Mouse (Mus musculus): Measurements from ENCODE around the gene Tns3.

DNA sequence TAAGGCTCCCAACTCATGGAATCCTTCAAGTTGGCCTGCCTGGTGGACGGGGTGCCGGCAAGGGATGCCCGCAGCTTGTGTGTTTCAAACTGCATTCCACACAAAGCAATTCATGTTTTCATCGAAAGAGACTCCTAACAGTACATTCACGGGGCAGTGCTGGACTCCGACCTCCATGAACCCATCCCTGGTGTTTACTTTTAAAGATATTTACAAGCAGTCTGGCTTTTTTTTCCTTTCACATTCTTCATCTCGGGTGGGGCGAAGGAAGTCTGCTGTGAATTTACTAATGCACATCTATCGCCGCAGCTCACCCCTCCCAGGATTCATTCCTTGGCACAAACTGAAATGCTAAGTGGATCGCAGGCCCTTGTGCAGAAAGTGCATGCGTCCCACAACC, 191.9 kb downstream of the Tns3 start:
- TF ChIP-seq USF1 (IDR thresholded peaks at IDR 0.05; ENCODE audit: low read depth) (no peak), E2F4 (IDR thresholded peaks at IDR 0.05; ENCODE audit: insufficient read depth) (no peak), REST (IDR thresholded peaks at IDR 0.05; ENCODE audit: insufficient read depth, insufficient read length) (no peak), TCF3 (IDR thresholded peaks at IDR 0.05; ENCODE audit: insufficient read length, low read depth) (no peak), CEBPB (IDR thresholded peaks at IDR 0.05; ENCODE audit: insufficient read depth, poor library complexity, severe bottlenecking) (no peak), POLR2A (IDR thresholded peaks at IDR 0.05; ENCODE audit: insufficient read length, low read depth) (no peak), TCF12 (IDR thresholded peaks at IDR 0.05; ENCODE audit: insufficient read depth, poor library complexity, severe bottlenecking) (no peak), MYOG (IDR thresholded peaks at IDR 0.05; ENCODE audit: control insufficient read depth in 1 of 3, insufficient read depth in 1 of 3, insufficient read length in 2 of 3, low read depth in 2 of 3) (no peak), MAX (IDR thresholded peaks at IDR 0.05; ENCODE audit: low read depth) (no peak), POLR2AphosphoS2 (IDR thresholded peaks at IDR 0.05; ENCODE audit: insufficient read length, low read depth) (no peak), SRF (IDR thresholded peaks at IDR 0.05; ENCODE audit: control insufficient read depth, insufficient read length, low read depth) (no peak), MYOD1 (IDR thresholded peaks at IDR 0.05; ENCODE audit: control insufficient read depth in 1 of 3, insufficient read length in 2 of 3, low read depth in 2 of 3) (no peak)
